Mouse (Mus musculus) kidney, adult 2 months (tissue): ENCODE results near the gene Dennd2c. TPM values are rescaled to one million over a fixed set of nuclear protein-coding genes. Genes with fewer than 3 reads are reported as not detected.

Experiments used
- DNase-seq: peaks from one replicate; pipeline ENCODE4 v3.0.0; 2021
- H3K27ac ChIP-seq: fragments of 200-500 bp; 2 replicates; pipeline ENCODE4 v1.5.1; 2012; ENCODE audit warnings: low read depth, low read length, control low read depth, inconsistent platforms; ENCODE audit not compliant: insufficient read depth
- H3K27me3 ChIP-seq: fragments of 200-500 bp; replicated peaks from 2 replicates; pipeline ENCODE4 v1.6.1; 2012; ENCODE audit warnings: mild to moderate bottlenecking, moderate library complexity, low read length, inconsistent platforms; ENCODE audit not compliant: control insufficient read depth, insufficient read depth
- H3K36me3 ChIP-seq: fragments of 200-500 bp; 2 replicates; pipeline ENCODE4 v1.6.1; 2012; ENCODE audit warnings: mild to moderate bottlenecking, moderate library complexity, low read length, inconsistent platforms; ENCODE audit not compliant: control insufficient read depth, insufficient read depth
- H3K4me1 ChIP-seq: fragments of 200-500 bp; 2 replicates; pipeline ENCODE4 v1.6.1; 2011; ENCODE audit warnings: low read length; ENCODE audit not compliant: control insufficient read depth, insufficient read depth
- H3K4me3 ChIP-seq: fragments of 200-500 bp; 2 replicates; pipeline ENCODE4 v1.5.1; 2011; ENCODE audit warnings: mild to moderate bottlenecking, low read depth, low read length, control low read depth; ENCODE audit not compliant: insufficient read depth
- CTCF ChIP-seq: fragments of 200-500 bp; conservative IDR thresholded peaks from 2 replicates; pipeline ENCODE4 v1.5.1; 2011; ENCODE audit warnings: low read depth, mild to moderate bottlenecking, control low read depth, low read length, moderate library complexity, mixed read lengths; ENCODE audit not compliant: insufficient read depth, insufficient read length
- POLR2A ChIP-seq: fragments of 200-500 bp; IDR thresholded peaks from one replicate; pipeline ENCODE4 v1.6.1; 2011; ENCODE audit warnings: low read depth, low read length, control low read depth
- WGBS: fragments of 180-500 bp; shearing (Covaris S2); methylation state at CpG from one replicate; pipeline ENCODE4 v1.1.7; 2018; 5-methylcytosine and 5-hydroxymethylcytosine counted together
- polyA plus RNA-seq: library from polyadenylated mRNA; depleted of rRNA; stranded (reverse); fragments of >200 nt; gene quantifications from 2 replicates; pipeline ENCODE4 v1.2.3, GENCODE M21; 2012

Dennd2c gene
- polyA plus RNA-seq, 1 experiment: 0.67 TPM

DNA sequence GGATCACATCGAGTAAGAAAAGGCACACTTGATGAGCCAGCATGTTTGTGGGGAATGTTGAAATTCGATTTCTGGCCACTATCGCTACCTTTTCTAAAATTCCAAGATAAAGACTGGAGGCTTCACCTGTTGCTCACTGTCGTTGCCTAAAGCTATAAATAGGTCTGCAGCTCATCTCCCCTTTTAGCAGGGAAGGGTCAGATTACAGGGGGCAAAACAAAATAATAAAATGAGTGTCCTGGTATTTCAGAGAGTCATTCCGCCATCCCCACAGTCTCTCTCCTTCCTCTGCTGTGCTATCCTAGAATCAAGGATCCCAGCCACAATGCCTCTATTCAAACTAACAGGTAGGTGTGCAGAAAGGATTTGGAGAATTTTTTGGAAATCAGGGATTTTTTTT lies 28.6 kb upstream of the Dennd2c start, which contains the start of gene Ampd1:
Ampd1 (plus strand) TSS at position 244 of the 400 bp plus-strand sequence.
- Histone ChIP-seq H3K4me1 (no peaks in the 10 kb centered on the region), H3K36me3 (no peaks in the 10 kb centered on the region; the same call in 1 of the 2 replicates), H3K27ac (no peak within 1 kb of the TSS), H3K27me3 (no peaks in the 10 kb centered on the region), H3K4me3 (no peak within 1 kb of the TSS)
- no peak for DNase-seq
- WGBS: 41% methylated on average over 5 of the region's 5 CpGs
- no peak for TF ChIP-seq CTCF
- no peak for TF ChIP-seq POLR2A

DNA sequence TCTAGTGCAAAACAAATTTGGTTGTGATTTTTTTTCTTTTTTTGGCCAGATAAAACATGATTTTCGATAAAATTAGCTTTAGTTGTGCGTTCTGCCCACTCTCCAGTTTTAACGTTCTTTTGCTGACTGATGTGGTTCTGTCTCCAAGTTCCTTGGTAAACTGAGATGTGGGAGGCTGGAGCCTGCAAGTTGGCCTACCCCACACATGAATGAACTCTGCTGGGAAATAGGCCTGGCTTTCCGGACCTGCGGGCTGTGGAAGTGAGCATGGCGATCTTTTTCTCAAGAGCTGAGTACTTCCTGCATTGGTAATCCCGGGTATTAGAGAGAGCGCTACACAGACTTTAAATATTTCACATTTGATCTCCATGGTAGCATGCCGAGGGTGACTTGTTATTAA lies 26.5 kb upstream of the Dennd2c start:
- no peaks in the 10 kb centered on the region for H3K4me1 ChIP-seq
- TF ChIP-seq CTCF (no peak), POLR2A (no peak)
- no peak overlapping the region for H3K27ac ChIP-seq
- 72% methylated on average over 9 of the region's 9 CpGs for WGBS
- H3K4me3 ChIP-seq: no peak overlapping the region
- no peak for DNase-seq
- H3K36me3 ChIP-seq: no peaks in the 10 kb centered on the region
- no peaks in the 10 kb centered on the region for H3K27me3 ChIP-seq

DNA sequence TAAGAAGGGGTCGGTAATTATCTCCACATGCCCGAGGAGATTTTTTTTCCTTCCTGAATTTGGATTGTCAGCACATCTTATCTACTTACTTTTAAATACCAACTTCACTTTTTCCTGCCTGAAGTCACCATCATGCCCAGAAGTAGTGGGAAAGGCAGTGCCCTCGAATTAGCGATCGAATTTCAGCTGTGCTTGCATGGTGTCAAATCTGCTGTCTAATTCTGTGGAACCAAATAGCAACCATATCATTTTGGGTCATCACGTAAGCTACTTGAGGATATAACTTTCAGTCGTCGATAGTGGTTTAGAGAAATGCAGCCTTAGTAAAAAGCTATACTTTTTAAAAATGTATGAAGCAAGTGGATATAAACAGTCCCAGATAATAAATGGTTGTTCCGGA lies 25.9 kb upstream of the Dennd2c start:
- no peak for DNase-seq
- no peaks in the 10 kb centered on the region for H3K36me3 ChIP-seq
- 83% methylated on average over 9 of the region's 9 CpGs for WGBS
- no peak for TF ChIP-seq POLR2A
- no peak for TF ChIP-seq CTCF
- no peak overlapping the region for H3K27ac ChIP-seq
- H3K4me1 ChIP-seq: no peaks in the 10 kb centered on the region
- no peak overlapping the region for H3K4me3 ChIP-seq
- no peaks in the 10 kb centered on the region for H3K27me3 ChIP-seq

DNA sequence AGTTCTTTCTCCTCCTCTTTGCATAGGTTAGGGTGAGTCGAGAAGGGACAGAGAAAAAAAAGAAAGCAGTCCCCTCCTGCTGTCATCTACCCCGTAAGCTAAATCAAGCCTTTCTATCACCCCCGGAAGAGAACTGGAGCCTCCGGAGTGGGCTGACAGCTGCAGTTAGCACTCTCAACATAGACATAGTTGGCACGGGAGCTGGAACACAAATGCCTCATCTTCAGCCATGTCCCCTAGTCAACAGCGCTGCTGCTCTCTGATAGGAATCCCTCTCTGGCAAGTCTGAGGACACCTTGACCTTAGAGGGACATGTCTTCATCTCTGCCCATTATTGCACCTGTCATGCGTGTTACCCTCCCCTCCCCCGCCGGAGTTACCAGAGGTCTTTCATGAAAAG lies 23.1 kb upstream of the Dennd2c start:
- Histone ChIP-seq H3K4me1 (no peaks in the 10 kb centered on the region), H3K36me3 (no peaks in the 10 kb centered on the region), H3K27me3 (no peaks in the 10 kb centered on the region), H3K4me3 (no peak overlapping the region), H3K27ac (no peak overlapping the region)
- WGBS: 86% methylated on average over 9 of the region's 9 CpGs
- DNase-seq: no peak
- no peak for TF ChIP-seq CTCF

DNA sequence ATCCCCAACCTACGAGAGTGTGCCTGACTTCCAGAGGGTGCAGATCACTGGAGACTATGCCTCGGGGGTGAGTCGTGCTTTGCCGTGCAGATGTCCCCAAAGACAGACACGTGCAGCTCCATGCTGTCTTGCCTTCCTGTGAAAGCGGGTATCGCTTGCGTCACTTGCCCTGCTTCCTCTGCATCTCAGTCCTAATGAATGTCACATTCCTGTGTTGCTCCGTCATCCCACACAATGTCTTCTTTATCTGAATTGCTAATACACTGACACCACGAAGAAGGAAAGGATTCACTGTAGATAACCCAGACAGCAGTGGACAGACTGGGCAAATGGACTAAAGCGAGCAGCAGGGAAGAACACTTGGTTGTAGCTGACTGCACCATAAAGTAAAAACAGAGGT lies 21.4 kb upstream of the Dennd2c start:
- TF ChIP-seq CTCF (no peak), POLR2A (no peak)
- no peak overlapping the region for H3K27ac ChIP-seq
- no peaks in the 10 kb centered on the region for H3K36me3 ChIP-seq
- H3K4me1 ChIP-seq: no peaks in the 10 kb centered on the region
- no peaks in the 10 kb centered on the region for H3K27me3 ChIP-seq
- no peak overlapping the region for H3K4me3 ChIP-seq
- DNase-seq: no peak
- WGBS: 77% methylated on average over 11 of the region's 11 CpGs

DNA sequence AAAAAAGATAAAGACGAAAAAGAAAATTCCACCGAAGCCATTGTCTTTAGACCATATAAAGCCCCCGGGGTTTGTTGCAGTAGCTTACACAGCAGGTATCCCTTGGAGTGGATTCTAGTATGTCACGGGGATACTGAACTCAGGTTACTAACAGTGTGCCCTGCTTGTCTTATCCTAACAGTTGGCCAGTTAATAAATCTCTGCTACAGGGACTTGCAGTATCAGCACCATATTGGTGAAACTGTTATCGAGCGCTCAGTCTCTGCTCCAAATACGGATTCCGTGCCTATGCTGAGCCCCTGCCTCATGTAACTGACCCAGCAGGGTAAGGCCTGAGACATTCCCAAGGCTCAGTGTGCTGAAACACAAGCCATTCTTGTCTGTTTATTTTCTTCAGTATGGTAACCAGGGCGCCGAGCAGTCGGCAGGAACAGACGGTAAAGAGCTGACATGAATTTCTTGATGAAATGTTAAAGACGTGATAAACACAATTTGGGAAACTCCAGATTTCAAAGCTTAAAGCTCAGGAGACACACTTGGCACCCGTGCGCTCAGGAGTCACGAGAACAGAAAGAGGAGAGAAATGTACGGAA lies 20.4 kb upstream of the Dennd2c start:
- no peak for TF ChIP-seq CTCF
- no peak for TF ChIP-seq POLR2A
- no peak for DNase-seq
- Histone ChIP-seq H3K4me3 (no peak overlapping the region), H3K27me3 (no peaks in the 10 kb centered on the region), H3K36me3 (no peaks in the 10 kb centered on the region), H3K4me1 (no peaks in the 10 kb centered on the region), H3K27ac (no peak overlapping the region)
- 80% methylated on average over 17 of the region's 17 CpGs for WGBS

DNA sequence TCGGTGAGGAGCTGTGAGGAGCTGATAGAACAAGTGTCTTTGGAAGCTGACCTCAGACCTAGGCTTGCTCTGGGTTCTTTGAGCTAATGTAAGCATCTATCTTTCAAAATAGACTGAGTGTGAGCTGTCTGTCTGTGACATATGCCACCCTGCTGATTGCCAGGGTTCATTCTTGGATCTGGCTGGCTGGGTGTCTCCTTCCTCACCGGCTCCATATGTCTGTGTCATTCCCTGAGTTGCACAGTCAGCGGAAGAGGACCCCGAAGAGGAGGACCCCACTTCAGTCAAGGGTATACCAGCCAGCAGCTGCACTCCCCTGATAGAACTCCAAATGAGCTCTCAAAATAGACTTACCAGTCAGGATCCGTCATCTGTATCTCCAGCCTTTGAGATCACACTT lies 19.6 kb upstream of the Dennd2c start:
- Histone ChIP-seq H3K36me3 (no peaks in the 10 kb centered on the region), H3K27me3 (no peaks in the 10 kb centered on the region), H3K27ac (no peak overlapping the region), H3K4me3 (no peak overlapping the region), H3K4me1 (no peaks in the 10 kb centered on the region)
- WGBS: 88% methylated on average over 5 of the region's 5 CpGs
- no peak for DNase-seq
- TF ChIP-seq CTCF (no peak), POLR2A (no peak)

DNA sequence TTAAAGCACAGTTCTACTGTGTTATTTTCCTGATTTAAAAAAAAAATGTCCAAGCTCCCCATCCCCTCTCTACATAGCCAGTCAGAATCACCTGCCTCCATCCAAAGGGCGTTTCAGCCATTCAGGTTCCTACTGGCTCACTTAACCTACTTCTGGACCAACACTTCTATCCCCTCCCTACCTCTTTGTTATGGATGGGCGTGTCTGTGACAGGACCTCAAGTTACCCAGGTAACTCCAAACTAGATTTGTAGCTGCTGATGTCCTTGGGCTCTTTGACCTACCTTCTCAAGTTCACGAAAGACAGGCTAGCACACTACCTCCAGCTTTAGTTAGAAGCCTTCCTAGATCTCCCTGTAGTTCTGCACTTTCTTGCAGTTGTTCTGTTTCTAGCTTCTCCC lies 16.4 kb upstream of the Dennd2c start:
- 81% methylated on average over 3 of the region's 3 CpGs for WGBS
- Histone ChIP-seq H3K4me3 (no peak overlapping the region), H3K27me3 (no peaks in the 10 kb centered on the region), H3K27ac (no peak overlapping the region), H3K4me1 (no peaks in the 10 kb centered on the region), H3K36me3 (no peaks in the 10 kb centered on the region)
- TF ChIP-seq CTCF: no peak
- no peak for TF ChIP-seq POLR2A
- no peak for DNase-seq
